Mouse (Mus musculus): ENCODE results near the gene Lsm10. TPM values are rescaled to one million over a fixed set of nuclear protein-coding genes. Genes with fewer than 3 reads are reported as not detected.
"Not testable (repeated sequence)": the region's sequence is repeated elsewhere in the genome, so short reads cannot be mapped to it uniquely, and the experiment has no call there.

The Lsm10 gene
- total RNA-seq, 2 experiments from 2014 or later: 16.2 to 16.8 TPM

DNA sequence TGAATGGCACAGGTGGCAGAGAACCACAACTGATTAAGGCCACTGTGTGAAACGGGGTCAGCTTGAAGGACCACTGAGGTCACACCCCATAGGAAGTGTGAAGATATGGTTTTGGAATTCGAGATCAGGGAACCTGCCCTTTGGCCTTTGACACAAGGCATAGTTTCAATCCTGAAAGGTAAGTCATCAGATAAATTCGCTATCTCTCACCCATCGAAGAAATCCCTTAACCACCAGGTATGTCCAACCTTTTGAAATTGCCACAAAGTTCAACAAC lies 5.6 kb upstream of the Lsm10 start:
- no peak for DNase-seq (ENCODE audit: extremely low spot score in 1 of 2, low spot score in 2 of 2)
- intact Hi-C loops (cut with DNase I): no loop called here

DNA sequence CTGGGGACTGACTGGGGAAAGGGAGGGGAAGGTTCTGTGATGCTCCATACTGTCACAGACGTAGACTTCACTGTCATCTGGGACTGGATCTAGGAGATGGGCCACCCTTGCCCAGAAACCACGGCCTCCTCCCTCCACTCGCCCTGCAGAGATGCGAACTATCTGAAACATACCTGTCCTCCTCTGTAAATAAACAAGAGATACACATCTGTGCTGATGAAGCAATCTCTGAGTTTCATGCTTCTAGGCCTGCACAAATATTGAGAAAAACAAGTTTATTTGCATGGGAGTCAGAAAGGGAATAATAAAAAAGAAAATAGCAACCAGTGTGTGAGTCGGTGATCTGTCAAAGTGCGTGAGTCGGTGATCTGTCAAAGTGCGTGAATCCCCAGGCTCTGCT lies 4.5 kb upstream of the Lsm10 start:
- DNase-seq (ENCODE audit: extremely low spot score in 1 of 2, low spot score in 2 of 2): no peak
- intact Hi-C loops (cut with DNase I): no loop called here

DNA sequence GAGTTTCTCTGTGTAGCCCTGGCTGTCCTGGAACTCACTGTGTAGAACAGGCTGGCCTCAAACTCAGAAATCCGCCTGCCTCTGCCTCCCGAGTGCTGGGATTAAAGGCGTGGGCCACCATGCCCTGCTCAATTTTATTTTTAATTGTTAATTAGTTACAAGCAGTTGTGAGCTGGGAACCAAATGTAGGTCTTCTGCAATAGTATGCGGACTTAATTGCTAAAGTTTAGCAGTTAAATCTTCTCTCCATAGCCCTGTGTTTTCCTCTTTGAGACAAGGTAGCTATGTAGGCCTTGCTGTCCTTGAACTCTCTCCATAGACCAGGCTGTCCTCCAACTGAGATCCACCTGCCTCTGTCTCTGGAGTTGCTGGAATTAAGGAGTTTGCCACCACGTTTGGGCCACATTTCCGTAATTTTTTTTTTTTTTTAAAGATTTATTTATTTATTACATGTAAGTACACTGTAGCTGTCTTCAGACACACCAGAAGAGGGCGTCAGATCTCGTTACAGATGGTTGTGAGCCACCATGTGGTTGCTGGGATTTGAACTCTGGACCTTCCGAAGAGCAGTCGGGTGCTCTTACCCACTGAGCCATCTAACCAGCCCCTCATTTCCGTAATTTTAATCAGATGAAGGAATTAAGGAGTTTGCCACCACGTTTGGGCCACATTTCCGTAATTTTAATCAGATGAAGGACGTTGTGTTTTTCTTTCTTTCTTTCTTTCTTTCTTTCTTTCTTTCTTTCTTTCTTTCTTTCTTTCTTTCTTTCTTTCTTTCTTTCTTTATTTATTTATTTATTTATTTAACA lies 597 bp upstream of the Lsm10 start:
- intact Hi-C loops (cut with DNase I); DNase-seq (ENCODE audit: extremely low spot score in 1 of 2, low spot score in 2 of 2): not testable (repeated sequence)

DNA sequence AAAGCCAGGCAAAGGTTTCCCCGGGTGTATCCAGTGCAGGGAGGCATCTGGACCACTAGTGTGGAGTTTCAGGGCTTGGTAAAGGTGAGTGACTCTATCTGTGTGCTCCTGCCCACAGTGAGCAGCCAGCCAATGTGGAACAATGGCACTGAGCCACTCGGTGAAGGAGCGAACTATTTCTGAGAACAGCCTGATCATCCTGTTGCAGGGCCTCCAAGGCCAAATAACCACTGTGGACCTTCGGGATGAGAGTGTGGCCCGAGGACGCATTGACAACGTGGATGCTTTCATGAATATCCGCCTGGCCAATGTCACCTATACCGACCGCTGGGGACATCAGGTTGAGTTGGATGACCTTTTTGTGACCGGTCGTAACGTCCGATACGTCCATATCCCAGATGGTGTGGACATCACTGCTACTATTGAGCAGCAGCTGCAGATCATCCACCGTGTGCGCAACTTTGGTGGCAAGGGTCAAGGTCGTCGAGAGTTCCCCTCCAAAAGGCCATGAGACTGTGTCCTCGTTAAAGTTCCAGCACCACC lies 1.4 kb downstream of the Lsm10 start:
- no peak for DNase-seq (ENCODE audit: extremely low spot score in 1 of 2, low spot score in 2 of 2)
- intact Hi-C loops (cut with DNase I): no loop called here

DNA sequence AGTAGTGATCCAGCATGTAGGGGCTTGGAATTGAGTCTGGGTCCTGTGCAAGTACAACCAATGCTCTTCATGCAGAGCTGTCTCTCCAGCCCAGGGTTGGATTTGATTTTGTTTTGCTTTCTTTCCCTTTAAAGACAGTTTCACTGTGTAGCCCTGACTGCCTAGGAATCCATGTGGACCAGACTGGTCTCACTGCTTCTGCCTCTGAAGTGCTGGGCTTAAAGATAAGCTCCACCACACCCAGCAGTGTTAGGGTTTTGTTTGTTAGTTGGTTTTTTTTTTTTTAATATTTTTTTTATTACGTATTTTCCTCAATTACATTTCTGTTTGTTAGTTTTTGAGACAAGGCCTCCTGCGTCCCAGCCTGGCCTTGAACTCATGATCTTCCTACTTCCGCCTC lies 2.9 kb downstream of the Lsm10 start:
- intact Hi-C loops (cut with DNase I): no loop called here

DNA sequence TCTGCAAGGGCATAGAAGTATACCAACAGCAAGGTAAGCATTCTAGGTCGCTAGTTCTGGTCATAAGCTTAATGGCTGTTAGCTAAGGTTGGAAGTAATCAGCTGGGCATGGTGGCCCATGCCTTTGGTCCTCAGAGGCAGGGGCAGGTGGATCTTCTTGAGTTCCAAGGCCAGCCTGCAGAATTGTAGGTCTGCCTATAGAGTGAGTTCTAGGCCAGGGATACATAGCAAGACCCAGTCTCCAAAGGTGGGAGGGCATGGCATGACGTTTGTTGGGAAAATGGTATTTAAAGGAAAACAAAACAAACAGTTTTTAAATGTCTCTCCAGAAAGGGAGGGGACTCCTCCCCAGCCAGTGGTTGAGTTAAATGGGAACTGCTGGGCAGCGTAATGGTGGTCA lies 4.3 kb downstream of the Lsm10 start:
- DNase-seq (ENCODE audit: extremely low spot score in 1 of 2, low spot score in 2 of 2): no peak
- intact Hi-C loops (cut with DNase I): no loop called here

More for the DNA sequence above, 2.9 kb downstream of the Lsm10 start:
- no peak for DNase-seq (ENCODE audit: extremely low spot score in 1 of 2, low spot score in 2 of 2)

DNA sequence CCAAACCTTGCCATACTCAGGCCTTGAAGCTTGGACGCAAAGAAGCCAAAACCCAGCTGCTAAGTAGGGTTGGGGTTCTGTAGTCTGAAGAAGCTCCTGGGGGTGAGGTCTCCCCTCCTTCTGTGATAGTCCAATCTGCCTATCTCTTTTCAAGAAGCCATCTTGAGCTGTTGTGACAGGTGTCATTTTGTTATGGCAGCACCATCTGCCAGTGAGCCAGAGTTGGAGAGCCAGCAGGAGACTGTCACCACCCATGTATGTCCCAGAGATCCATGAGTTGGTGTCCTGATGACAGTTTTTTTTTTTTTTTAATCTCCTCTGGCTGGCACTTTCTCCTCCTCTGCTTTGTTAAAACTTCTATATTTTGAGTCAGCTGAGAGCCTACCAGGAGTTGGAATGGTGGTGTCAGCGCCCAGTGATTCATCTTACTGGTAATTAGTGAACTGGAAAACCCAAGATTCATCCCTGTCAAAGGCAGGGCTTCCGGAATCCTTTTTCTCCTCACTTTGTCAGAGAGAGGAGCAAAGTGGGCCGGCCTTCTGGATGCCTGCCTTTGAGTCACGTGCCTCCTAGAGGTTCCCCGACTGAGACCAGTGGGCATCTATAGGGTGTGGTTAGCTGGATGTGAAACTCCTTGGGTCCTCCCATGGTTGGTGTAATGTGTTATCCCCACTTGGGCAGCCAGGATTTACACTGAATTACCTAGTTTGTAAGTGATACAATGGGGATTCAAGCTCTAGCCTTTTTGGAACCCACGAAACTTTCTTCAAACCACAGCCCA lies 5.8 kb downstream of the Lsm10 start:
- DNase-seq (ENCODE audit: extremely low spot score in 1 of 2, low spot score in 2 of 2): no peak

DNA sequence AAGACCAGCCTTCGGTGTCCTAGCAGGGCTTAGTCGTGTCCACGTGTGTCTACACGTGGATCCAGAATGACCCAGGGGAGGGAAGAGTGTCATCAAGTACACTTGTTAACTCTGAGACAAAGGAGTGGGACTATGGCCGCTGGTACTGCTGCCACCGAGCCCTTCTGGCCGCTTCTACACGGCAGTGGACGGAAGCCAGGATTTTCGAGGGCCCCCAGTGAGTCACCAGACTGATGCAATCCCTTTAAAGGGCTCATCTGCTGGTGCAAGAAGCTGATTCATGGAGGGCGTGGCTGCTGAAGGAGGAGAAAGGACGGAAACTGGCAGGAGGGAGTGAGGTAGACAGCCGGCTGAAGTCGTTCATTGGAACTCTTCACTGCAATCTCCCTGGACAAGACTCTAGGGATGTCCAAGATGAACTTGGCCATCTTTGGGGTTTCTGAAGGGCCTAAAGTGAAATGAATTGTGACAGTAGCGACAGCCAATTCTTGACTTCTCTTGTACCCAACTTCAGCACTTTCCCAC lies 6.7 kb downstream of the Lsm10 start:
- peak; percentile 74 to 92 for DNase-seq (ENCODE audit: extremely low spot score in 1 of 2, low spot score in 2 of 2)
- intact Hi-C loops (cut with DNase I): no loop called here

More for the DNA sequence above, 5.8 kb downstream of the Lsm10 start:
- intact Hi-C loops (cut with DNase I): no loop called here

DNA sequence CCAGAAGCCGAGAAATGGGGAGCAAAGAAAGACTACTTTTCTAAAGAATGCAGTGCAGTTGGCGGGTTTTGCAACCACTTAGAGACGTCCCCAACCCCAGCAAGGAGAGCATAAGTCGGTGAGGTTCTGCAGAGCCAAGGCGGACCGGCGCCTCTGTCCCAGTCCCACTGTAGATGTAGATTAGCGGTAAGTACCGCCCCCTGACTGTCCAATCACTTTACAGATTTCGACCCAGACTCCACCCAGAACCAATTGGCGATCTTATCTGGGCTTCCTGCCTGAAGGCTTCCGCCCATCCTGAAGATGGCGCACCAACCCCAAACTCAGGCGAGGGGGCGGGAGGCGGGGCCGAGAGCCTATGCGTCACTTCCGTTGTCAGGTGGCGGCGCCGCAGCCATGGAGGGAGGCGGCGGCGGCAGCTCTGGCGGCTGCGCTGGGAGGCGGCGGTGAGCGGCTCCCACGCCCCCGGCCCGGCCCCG lies 7.2 kb downstream of the Lsm10 start, which contains the start of gene Stk40:
Gene Stk40, plus strand, starts transcription at position 368 of the 479 bp plus-strand sequence.
- peak; percentile 95 to 97 for DNase-seq (ENCODE audit: extremely low spot score in 1 of 2, low spot score in 2 of 2)
- intact Hi-C loops (cut with DNase I): no loop called here

DNA sequence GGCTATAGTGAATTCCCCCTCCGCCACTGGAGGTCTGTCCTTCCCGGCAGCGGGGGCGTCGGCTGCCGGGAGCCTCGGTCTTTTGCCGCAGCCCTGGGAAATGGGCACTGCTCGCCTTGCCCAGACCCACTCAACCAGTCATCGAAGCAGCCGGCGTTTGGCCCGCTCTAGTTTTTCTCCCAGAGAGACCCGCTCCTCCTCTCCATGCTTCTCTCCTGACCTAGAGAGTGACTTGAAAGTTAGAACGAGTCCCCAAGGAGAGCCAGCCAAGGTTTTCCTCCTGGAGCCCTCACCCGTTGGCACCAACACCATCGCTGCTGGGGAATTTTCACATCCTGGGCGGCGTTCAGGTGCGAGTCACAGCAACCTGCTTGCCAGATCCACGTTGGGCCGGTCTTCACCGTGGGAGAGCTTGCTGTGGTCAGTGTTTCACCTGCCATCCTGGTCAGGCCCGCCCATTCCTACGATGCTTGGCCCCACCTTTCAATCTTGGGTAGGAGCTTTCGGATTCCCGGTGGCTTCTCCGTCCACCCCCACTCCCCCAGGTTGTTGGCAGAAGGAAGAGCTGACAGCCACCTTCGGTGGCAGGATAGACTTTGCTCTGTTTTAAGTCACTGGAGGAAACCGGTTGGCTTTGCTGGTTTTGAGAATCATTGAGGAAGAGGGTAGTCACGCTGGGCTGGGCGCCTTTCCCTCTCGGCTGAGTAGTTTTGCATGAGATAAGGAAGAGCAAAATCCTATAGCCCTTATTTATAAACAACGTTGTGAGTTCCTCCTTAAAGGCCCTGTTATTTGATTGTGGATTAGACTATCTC lies 8.0 kb downstream of the Lsm10 start:
- no peak for DNase-seq (ENCODE audit: extremely low spot score in 1 of 2, low spot score in 2 of 2)
- intact Hi-C loops (cut with DNase I): no loop called here

DNA sequence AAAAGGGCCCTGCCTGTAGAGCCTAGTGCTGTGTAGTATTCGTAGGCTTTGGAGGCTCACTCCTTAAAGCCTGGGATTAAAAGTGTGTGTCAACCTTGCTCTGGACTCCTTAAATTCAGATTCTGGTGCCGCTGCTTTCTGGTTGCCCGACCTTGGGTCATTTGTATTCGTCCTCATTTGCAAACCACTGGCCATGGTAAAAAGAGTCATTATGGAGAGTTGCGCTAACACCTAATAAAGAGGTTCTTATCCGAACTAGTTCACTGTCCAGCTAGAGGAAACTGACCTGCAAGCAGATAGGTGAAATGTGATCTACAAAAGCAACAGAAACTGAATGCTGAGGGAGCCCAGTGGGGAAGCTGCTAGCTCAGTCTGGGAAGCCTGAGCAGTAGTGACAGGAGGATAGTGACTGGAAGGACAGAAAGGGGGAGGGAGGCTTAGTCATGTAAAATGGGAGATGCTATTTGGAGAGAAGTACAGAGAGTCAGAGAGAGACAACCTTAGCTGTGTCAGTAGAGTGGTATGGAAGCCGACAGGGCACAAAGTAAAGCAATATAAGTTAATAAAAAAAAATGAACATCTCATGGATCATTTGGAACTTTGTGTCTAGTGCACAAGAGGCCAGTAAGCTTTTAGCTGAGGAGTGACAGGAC lies 8.8 kb downstream of the Lsm10 start:
- DNase-seq (ENCODE audit: extremely low spot score in 1 of 2, low spot score in 2 of 2): no peak
- intact Hi-C loops (cut with DNase I): no loop called here

DNA sequence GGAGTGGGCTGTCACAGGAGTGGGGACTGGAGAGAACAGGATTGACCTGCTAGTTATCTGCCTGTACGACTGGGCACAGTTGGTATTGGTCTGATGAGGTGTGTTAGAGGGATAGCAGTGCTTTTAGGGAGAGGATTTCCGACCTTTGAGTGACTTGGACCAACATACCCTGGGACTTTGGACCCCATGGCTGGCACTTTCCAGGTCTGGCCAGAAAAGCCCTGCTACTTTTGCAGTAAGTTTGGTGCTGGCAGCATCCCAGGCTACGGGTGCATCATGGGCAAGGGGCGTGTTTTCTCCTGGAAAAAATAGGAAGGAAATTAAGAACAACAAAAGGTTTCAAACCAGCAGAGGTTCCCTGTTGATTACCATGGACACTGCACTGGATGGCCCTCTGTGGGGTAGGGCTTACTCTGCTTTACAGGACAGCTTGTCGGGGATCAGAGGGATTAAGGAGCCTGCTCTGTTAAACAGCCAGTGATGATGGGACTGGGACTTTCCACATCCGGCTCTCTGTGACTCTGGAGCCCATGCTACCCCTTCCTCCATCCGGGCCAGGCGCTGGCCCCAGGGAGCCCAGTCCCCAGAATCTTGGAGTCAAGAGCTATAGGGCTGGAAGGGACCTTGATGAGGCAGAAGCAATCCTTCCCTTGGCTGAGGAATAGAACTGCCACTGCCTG lies 11.8 kb downstream of the Lsm10 start:
- peak in 1 of 2 experiments; percentile 64 for DNase-seq (ENCODE audit: extremely low spot score in 1 of 2, low spot score in 2 of 2)
- intact Hi-C loops (cut with DNase I): no loop called here

DNA sequence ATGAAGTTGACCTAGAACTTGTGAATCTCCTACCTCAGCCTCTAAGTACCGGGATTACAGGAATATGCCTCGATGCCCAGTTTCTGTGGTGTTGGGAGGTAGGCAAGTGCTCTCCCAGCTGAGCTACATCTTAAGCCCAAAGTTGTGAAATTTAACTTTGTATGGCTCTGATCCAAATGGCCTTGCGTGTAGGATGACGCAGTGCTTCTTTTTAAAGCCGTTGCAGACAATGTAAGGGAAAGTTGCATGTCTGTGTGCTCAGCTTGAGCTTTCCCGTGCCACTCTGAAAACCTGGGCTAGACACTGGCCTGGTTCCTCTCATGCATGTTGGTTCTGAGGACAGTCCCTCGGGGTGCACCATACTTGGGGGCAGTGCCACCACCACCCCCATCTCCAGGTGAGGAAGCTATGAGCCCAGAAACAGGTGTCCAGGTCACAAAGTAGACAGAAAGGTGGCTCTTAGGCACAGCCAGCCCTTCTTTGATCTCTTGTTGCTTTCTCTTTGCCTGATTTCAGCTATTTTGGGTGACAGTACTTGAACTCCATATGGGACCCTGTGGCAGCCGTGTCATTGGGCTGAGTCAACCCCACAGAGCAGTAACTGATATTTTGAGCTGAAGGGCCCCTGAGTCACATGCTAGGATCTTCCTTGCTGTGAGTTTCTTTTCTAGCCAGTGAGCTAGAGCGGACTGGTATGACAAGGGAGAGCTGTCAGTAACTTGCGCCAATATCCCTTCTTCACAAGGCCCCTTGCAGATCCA lies 13.4 kb downstream of the Lsm10 start:
- no peak for DNase-seq (ENCODE audit: extremely low spot score in 1 of 2, low spot score in 2 of 2)
- intact Hi-C loops (cut with DNase I): no loop called here

DNA sequence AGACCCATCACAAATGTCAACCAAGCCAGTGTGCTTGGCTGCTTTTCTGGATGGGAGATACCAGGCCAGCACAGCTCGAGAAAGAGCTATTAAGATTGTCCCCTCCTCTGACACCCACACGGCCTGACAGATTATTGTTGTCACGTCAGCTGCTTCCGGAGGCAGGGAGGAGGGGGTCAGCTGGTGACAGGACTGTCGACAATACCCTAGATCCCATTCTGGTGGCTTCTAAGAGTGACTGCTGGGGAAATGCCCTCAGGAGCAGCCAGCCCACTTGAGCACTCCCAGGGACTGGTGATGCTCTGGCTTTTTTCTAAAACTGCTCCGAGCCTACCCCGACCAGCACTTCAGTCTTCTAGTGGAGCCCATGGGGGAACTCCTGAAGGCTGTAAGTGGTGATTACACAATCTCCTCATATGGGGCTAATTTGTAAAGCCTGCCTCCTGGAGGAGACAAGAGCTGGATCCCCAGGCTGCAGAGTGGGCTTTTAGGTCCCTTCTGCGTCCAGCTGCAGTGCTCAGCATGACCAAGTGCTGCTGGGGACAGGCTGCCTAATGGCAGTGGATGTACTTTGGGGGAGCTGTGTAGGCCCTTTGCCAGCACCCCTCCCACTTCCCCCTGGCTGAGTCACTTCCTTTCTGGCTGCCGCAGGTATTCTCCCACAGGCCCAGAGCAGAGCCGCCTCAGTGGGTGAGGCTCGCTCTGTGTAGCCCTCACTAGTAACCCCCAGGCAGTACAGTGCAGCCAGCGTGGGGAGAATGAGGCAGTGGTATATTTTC lies 14.1 kb downstream of the Lsm10 start:
- peak; percentile 46 to 89 for DNase-seq (ENCODE audit: extremely low spot score in 1 of 2, low spot score in 2 of 2)
- intact Hi-C loops (cut with DNase I): no loop called here

DNA sequence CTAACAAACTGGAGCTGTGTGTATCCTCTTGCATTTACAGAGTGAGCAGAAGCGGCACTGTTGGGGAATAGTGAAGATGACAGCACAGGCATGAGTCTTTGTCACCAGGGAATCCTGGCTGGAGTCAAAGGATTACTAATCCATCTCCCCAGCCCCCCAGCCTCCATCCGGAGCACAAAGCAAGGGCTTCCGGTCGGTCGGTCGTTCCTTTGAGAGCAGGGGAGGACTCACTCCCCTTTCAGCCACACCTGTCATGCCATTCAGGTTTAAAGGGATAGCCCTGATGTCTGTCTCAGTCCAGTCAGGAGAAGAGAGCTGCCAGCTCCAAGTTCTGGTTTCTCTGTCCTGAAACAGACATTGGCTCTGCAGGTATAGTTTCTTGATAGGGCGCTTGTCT lies 14.7 kb downstream of the Lsm10 start:
- DNase-seq (ENCODE audit: extremely low spot score in 1 of 2, low spot score in 2 of 2): peak in 1 of 2 experiments; percentile 71
- intact Hi-C loops (cut with DNase I): no loop called here

DNA sequence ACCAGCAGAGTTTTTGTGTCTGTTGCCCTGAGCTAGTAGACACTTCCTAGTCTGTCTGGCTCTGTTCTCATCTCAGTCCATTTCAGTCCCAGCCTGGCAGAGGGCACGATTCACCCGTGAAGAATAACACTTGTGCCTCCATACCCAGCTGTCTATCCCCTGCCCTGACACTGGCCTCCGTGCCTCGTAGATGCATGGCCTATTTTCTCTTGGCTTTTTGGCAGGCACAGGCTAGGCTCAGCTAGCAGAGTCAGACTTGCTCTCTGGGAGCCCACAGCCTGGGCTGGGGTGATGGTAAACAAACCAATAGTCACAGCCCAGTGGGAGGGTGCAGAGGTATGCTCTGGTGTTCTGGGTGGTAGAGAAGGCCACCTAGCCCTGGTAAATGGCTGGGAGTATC lies 16.8 kb downstream of the Lsm10 start:
- DNase-seq (ENCODE audit: extremely low spot score in 1 of 2, low spot score in 2 of 2): no peak

More for the DNA sequence above, 16.8 kb downstream of the Lsm10 start:
- intact Hi-C loops (cut with DNase I): no loop called here

All from left cerebral cortex, postnatal 10 days (tissue).